Mouse (Mus musculus) bone marrow, adult 2 months (tissue): Measurements from ENCODE around the gene Nppc. TPM values are rescaled to one million over a fixed set of nuclear protein-coding genes. Genes with fewer than 3 reads are reported as not detected.

Experiments
- H3K27ac ChIP-seq: fragments of 200-500 bp; 2 replicates; pipeline ENCODE4 v1.5.1; 2012; ENCODE audit warnings: low read depth, mild to moderate bottlenecking, control low read depth, inconsistent platforms, low read length; ENCODE audit not compliant: control insufficient read depth, poor library complexity, insufficient read depth
- H3K4me1 ChIP-seq: fragments of 200-500 bp; 2 replicates; pipeline ENCODE4 v1.6.1; 2011; ENCODE audit warnings: low read length; ENCODE audit not compliant: control insufficient read depth, insufficient read depth
- H3K4me3 ChIP-seq: fragments of 200-500 bp; replicated peaks from 2 replicates; pipeline ENCODE3; 2011; ENCODE audit warnings: mild to moderate bottlenecking, low read depth, low read length, control low read depth; ENCODE audit not compliant: control insufficient read depth
- CTCF ChIP-seq: fragments of 200-500 bp; IDR thresholded peaks from 2 replicates; pipeline ENCODE4 v1.5.1; 2011; ENCODE audit warnings: low read length, control low read depth; ENCODE audit not compliant: control insufficient read depth, insufficient read depth
- POLR2A ChIP-seq: fragments of 200-500 bp; IDR thresholded peaks from 2 replicates; pipeline ENCODE4 v1.6.1; 2011; ENCODE audit warnings: low read depth, mild to moderate bottlenecking, control low read depth, low read length, borderline replicate concordance; ENCODE audit not compliant: control insufficient read depth
- WGBS: fragments of 180-500 bp; shearing (Covaris S2); methylation state at CpG from one replicate; pipeline ENCODE4 v1.1.7; 2018; 5-methylcytosine and 5-hydroxymethylcytosine counted together
- polyA plus RNA-seq: library from polyadenylated mRNA; stranded (reverse); fragments of >200 nt; gene quantifications from 2 replicates; pipeline ENCODE4 v1.2.4, GENCODE M21; 2011; ENCODE audit warnings: low replicate concordance; ENCODE audit not compliant: missing spikeins, insufficient read depth, insufficient read length

Nppc gene
- polyA plus RNA-seq, 1 experiment, result not detected

- Histone ChIP-seq H3K27ac (no peak overlapping the region), H3K4me3 (no peak overlapping the region)
- no peak for TF ChIP-seq CTCF
- TF ChIP-seq POLR2A, result no peak
Observed at GRCm38 (mm10) chr1:86634751-86635359, 35.5 kb downstream of the Nppc start.

GRCm38 (mm10) chr1:86633840-86634750 lies 36.3 kb downstream of the Nppc start:
- WGBS, result 81% methylated on average over 7 of the region's 7 CpGs
- Histone ChIP-seq H3K4me3 (no peak overlapping the region), H3K27ac (no peak overlapping the region), H3K4me1 (no peaks in the 10 kb centered on the region)
- TF ChIP-seq CTCF (no peak), POLR2A (no peak)

More at GRCm38 (mm10) chr1:86634751-86635359, 35.5 kb downstream of the Nppc start:
- H3K4me1 ChIP-seq, result no peaks in the 10 kb centered on the region
- WGBS, result 73% methylated on average over 6 of the region's 6 CpGs

GRCm38 (mm10) chr1:86633434-86633833 lies 36.9 kb downstream of the Nppc start:
- no peak overlapping the region for H3K27ac ChIP-seq
- no peak for TF ChIP-seq POLR2A
- TF ChIP-seq CTCF, result no peak
- no peaks in the 10 kb centered on the region for H3K4me1 ChIP-seq
- no peak overlapping the region for H3K4me3 ChIP-seq
- 65% methylated on average over 3 of the region's 3 CpGs for WGBS

- Histone ChIP-seq H3K4me1 (no peaks in the 10 kb centered on the region), H3K27ac (no peak overlapping the region), H3K4me3 (no peak overlapping the region)
- 55% methylated on average over 6 of the region's 6 CpGs for WGBS
- TF ChIP-seq POLR2A (no peak), CTCF (no peak)
Observed at GRCm38 (mm10) chr1:86632732-86633380, 37.5 kb downstream of the Nppc start.

- Histone ChIP-seq H3K27ac (no peak overlapping the region), H3K4me1 (no peaks in the 10 kb centered on the region), H3K4me3 (no peak overlapping the region)
- TF ChIP-seq CTCF, result no peak
- TF ChIP-seq POLR2A, result no peak
- 47% methylated on average over 4 of the region's 4 CpGs for WGBS
Observed at GRCm38 (mm10) chr1:86630527-86630926, 39.8 kb downstream of the Nppc start.

- Histone ChIP-seq H3K4me3 (no peak overlapping the region), H3K4me1 (no peaks in the 10 kb centered on the region), H3K27ac (no peak overlapping the region)
- TF ChIP-seq CTCF (no peak), POLR2A (no peak)
- WGBS, result 78% methylated on average over 4 of the region's 4 CpGs
Observed at GRCm38 (mm10) chr1:86629936-86630335, 40.4 kb downstream of the Nppc start.

GRCm38 (mm10) chr1:86628270-86628669 lies 42.1 kb downstream of the Nppc start:
- H3K4me3 ChIP-seq, result no peak overlapping the region
- H3K27ac ChIP-seq, result no peak overlapping the region
- TF ChIP-seq POLR2A, result no peak
- no peak for TF ChIP-seq CTCF
- H3K4me1 ChIP-seq, result no peaks in the 10 kb centered on the region
- WGBS, result 72% methylated on average over 3 of the region's 3 CpGs
